Mouse (Mus musculus): Measurements from ENCODE around the gene Kcnk13.
A peak's percentile ranks its signal among the peaks of the same experiment; 100 is the strongest.

Gene Kcnk13

DNA sequence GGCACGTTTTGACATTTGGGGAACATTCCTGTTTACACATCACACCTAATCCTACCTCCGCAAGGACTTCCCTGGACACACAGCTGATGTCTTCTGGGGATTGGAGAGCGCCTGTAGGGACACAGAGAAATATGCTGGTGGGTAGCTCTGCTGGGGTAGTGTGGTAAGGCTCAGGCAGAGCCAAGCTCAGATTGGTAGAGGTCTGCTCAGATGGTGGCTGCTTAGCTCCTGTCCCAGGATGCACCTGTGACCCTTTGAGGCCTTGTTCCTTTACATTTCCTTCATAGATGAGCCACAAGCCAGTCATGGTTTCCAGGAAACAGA, 136.4 kb downstream of the Kcnk13 start:
- no peak for DNase-seq

DNA sequence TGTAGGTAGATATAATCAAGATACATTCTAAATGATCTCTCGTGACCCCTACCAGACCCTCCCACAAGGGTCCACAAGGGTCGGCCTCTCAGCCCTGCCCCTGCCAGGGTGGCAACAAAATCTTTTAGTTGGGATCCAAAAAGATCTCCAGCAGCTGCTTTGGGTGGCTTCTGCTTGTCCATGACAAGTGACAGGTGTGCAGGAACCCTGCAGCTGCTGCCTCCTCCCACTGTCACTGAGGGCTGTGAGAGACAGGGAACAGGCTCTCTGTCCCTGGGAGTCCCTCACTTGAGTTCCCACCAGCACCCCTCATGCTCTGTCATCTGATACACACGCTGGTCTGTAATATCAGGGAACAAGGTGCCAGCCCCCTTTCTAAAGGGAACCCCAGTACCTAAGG, 137.4 kb downstream of the Kcnk13 start:
- DNase-seq: no peak

DNA sequence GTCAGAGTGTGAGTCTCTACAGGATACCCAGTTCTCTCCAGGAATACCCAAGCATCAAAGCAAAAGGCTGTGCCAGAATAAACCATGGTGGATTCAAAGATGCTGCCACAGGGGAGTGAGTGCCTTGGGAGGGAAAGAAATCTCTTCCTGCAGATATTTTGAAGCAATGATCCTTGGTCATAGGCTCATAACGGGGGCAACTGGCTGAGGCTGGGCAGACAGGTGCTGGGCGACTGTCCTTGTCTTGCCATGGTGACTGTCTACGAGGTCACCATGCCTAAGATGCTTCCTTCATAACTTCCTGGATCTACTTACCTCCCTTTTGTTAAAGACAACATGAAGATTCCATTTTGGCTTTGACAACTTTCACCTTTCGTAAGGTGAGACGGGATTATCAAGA, 140.2 kb downstream of the Kcnk13 start:
- no peak for DNase-seq

DNA sequence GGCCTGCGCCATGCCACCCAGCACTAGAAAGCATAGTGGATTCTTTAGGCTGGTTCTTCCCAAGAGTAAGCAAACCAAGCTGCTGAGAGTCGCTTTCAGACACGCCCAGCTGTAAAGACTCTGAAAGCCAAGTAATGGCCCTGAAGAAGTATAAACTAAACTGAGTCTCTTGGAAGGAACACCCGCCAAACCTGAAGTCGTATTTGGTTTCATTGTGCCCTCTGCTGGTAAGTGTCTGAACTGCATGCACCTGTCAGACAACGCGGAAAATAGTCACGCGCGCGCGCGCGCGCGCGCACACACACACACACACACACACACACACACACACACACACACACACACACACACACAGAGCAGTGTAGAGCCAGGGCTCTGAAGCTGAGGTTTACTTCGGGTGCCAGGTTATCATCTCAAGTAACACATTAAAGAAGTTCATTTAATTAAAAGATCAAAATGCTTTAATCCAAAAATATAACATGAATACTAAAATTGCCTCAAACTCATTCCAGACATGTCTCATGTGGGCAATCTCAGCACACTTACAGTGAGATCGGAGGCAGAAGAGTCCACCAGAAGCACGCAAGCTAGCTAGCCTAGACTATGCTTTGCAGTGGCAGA, 142.1 kb downstream of the Kcnk13 start:
- peak; percentile 87 for DNase-seq

- no peak for DNase-seq
Observed at GRCm38 (mm10) chr12:100107436-100107835, 143.1 kb downstream of the Kcnk13 start.

DNA sequence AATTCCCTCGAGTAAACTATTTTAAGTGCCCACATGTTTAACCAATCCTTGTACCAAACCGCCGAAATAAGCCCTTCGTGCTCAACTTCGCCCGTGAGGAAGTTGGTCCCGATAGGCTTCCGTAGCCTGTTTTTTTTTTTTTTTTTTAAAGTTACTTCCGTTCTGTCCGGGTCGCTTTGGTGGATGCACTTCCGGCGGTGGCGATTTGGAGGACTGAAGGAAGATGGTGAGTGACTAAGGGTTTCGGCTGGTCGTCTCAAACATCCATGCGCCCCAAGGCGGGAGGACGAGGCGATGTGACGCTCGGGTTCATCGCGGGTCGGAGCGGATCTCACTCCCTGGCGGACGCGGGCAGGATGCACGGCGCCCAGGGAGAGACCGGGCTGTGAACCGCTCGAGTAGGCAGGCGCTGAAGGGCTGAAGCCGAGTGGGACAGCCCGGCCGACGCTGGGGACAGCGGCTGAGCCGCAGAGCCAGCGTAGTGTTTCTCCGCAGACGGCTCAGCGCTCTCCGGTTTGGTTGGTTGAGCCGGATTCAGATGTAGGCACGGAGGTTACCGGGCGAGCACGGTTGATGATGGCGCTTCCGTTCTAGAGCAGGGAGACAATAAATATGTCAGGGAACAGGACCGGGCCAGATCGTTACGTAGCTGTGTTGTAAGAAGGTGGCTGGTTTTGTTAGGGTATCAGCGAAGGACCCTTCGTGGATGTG, 145.8 kb downstream of the Kcnk13 start, which contains the start of gene Psmc1:
Psmc1 (plus strand) TSS at position 169 of the 711 bp plus-strand sequence.
- DNase-seq: peak; percentile 88

Data from kidney, postnatal 10 days (tissue).